ENCODE assay signal across 1 mouse cellular context in genomic region chr10:33950803-33951583, GRCm38 (mm10).
A peak's percentile ranks its signal among the peaks of the same experiment; 100 is the strongest.
TF ChIP-seq lines count a peak whose summit lies in the region.

Gene Zup1, minus strand, starts transcription at chr10:33951269.

TF ChIP-seq in CH12.LX, 34 proteins besides CTCF, POLR2A, EP300 and RAD21 (continued from another document):
- TF ChIP-seq KAT2A (IDR thresholded peaks at IDR 0.05; ENCODE audit: insufficient replicate concordance, low read length) (peak; percentile 60; the same call in 1 of the 2 replicates), RCOR1 (conservative IDR thresholded peaks at IDR 0.05; ENCODE audit: low read depth, low read length) (peak; percentile 60; the same call in 1 of the 2 replicates), TCF12 (IDR thresholded peaks at IDR 0.05; ENCODE audit: low read depth, low read length) (peak; percentile 82), JUND (conservative IDR thresholded peaks at IDR 0.05; ENCODE audit: low read depth, low read length) (no peak)
